ENCODE assay signal across 10 mouse cellular contexts in the genomic region with DNA sequence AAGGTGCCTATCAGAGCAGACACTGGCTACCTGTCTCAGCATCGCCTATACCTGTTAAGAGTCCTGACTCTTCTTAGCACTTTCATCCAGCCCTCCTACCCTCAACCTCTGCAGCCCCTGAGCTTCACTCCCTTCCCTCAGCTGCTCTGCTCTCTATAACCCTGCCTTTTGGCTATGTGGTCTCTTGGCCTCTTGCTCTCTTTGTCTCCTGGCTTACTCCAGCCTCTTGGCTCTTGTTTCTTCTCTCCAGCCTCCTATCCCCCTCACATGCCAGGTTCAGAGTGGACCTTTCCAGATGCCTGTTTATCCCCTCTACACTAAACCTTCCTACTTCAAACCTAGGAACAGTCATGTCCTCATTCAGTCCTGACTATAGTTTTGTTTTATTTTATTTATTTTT. TPM values are rescaled to one million over a fixed set of nuclear protein-coding genes. Genes with fewer than 3 reads are reported as not detected.
DNase-seq lines count a peak whose midpoint lies in the region; ATAC-seq and TF ChIP-seq lines count a peak whose summit lies in the region.
"Had no signal": no experiment of that assay in that cellular context is flagged by ENCODE, and none has a peak within 500 bp of the region (broad histone marks: within the 10 kb centered on the region; RNA-seq: fewer than 3 reads in every experiment).

No protein-coding gene starts in this region.

- no peak for TF ChIP-seq EP300 in heart, adult 2 months (IDR thresholded peaks at IDR 0.05; ENCODE audit: insufficient read depth, low read depth, low read length)
- TF ChIP-seq EP300 in stomach, postnatal 0 days (optimal IDR thresholded peaks at IDR 0.05), result no peak

- H3K9ac ChIP-seq in heart, embryonic 11.5 days (ENCODE audit: low read depth, low read length), result no peak overlapping the region
- H3K9ac ChIP-seq in heart, adult 2 months (ENCODE audit: low read depth, low read length), result no peak overlapping the region
- no peak overlapping the region; the same call in 1 of the 2 replicates for H3K9ac ChIP-seq in midbrain, embryonic 13.5 days (replicated peaks)
- no peak overlapping the region; the same call in 1 of the 2 replicates for H3K9ac ChIP-seq in midbrain, embryonic 11.5 days (ENCODE audit: low read length)
- H3K9ac ChIP-seq in limb, embryonic 11.5 days (ENCODE audit: low read length), result no peak overlapping the region
- H3K9ac ChIP-seq in stomach, postnatal 0 days (ENCODE audit: low read length), result no peak overlapping the region

- H3K36me3 ChIP-seq in heart, embryonic 11.5 days (ENCODE audit: control insufficient read depth, insufficient read depth, low read length), result no peaks in the 10 kb centered on the region
- H3K36me3 ChIP-seq in heart, adult 2 months (ENCODE audit: control insufficient read depth, insufficient read depth, low read length), result peaks cover 22% of the 10 kb centered on the region
- H3K36me3 ChIP-seq in midbrain, embryonic 13.5 days, result no peaks in the 10 kb centered on the region
- H3K36me3 ChIP-seq in midbrain, embryonic 11.5 days (ENCODE audit: control insufficient read depth, insufficient read depth, low read length), result no peaks in the 10 kb centered on the region
- H3K36me3 ChIP-seq in limb, embryonic 11.5 days (ENCODE audit: control insufficient read depth, insufficient read depth, low read length), result no peaks in the 10 kb centered on the region; the same call in 1 of the 2 replicates
- H3K36me3 ChIP-seq in stomach, postnatal 0 days (ENCODE audit: control insufficient read depth, insufficient read depth, low read length), result no peaks in the 10 kb centered on the region

- peaks cover 11% of the 10 kb centered on the region for H3K79me2 ChIP-seq in heart, adult 2 months (replicated peaks; ENCODE audit: control insufficient read depth, insufficient read depth, low read length)

- no peak overlapping the region for H3K4me3 ChIP-seq in heart, embryonic 11.5 days (ENCODE audit: low read depth, low read length)
- no peak overlapping the region for H3K4me3 ChIP-seq in heart, adult 2 months
- H3K4me3 ChIP-seq in midbrain, embryonic 13.5 days (replicated peaks), result peak overlapping the region; percentile 11; the same call in 1 of the 2 replicates
- no peak overlapping the region for H3K4me3 ChIP-seq in midbrain, embryonic 11.5 days (ENCODE audit: low read depth, low read length)
- no peak overlapping the region for H3K4me3 ChIP-seq in limb, embryonic 11.5 days (ENCODE audit: low read depth, low read length)
- H3K4me3 ChIP-seq in stomach, postnatal 0 days (ENCODE audit: low read depth, low read length), result peak overlapping the region; percentile 10; the same call in 1 of the 2 replicates

- peaks cover 6% of the 10 kb centered on the region for H3K4me1 ChIP-seq in heart, embryonic 11.5 days (ENCODE audit: control insufficient read depth, insufficient read depth, low read length)
- H3K4me1 ChIP-seq in heart, adult 2 months (ENCODE audit: control insufficient read depth, insufficient read depth, low read length), result peaks cover 14% of the 10 kb centered on the region
- peaks cover 42% of the 10 kb centered on the region for H3K4me1 ChIP-seq in midbrain, embryonic 13.5 days (replicated peaks)
- peaks cover 12% of the 10 kb centered on the region for H3K4me1 ChIP-seq in midbrain, embryonic 11.5 days (ENCODE audit: control insufficient read depth, insufficient read depth, low read length)
- 0 out of 2 replicates have a peak, but pooled peaks cover 4% of the 10 kb centered on the region for H3K4me1 ChIP-seq in limb, embryonic 11.5 days (ENCODE audit: control insufficient read depth, insufficient read depth, low read length)
- H3K4me1 ChIP-seq in stomach, postnatal 0 days (replicated peaks; ENCODE audit: control insufficient read depth, insufficient read depth), result peaks cover 5% of the 10 kb centered on the region; the same call in 1 of the 2 replicates

- H3K27me3 ChIP-seq in heart, embryonic 11.5 days (ENCODE audit: control insufficient read depth, insufficient read depth, low read length), result 0 out of 2 replicates have a peak, but pooled peaks cover 2% of the 10 kb centered on the region
- no peaks in the 10 kb centered on the region for H3K27me3 ChIP-seq in heart, adult 2 months (ENCODE audit: control insufficient read depth, insufficient read depth, low read length)
- H3K27me3 ChIP-seq in midbrain, embryonic 13.5 days, result peaks cover 8% of the 10 kb centered on the region; the same call in 1 of the 2 replicates
- H3K27me3 ChIP-seq in midbrain, embryonic 11.5 days (ENCODE audit: control insufficient read depth, insufficient read depth, low read length), result peaks cover 3% of the 10 kb centered on the region; the same call in 1 of the 2 replicates
- no peaks in the 10 kb centered on the region for H3K27me3 ChIP-seq in limb, embryonic 11.5 days (ENCODE audit: control insufficient read depth, insufficient read depth, low read length)
- H3K27me3 ChIP-seq in stomach, postnatal 0 days (ENCODE audit: control insufficient read depth, insufficient read depth, low read length), result no peaks in the 10 kb centered on the region

- intact Hi-C loops in heart, adult 2 months (cut with DNase I), result loop anchor here (5.0 kb wide), 1 partner anchor 127 kb away; no protein-coding TSS in a partner anchor

- peak overlapping the region; percentile 47 for H3K4me2 ChIP-seq in heart, embryonic 11.5 days
- peak overlapping the region; percentile 25; the same call in 1 of the 2 replicates for H3K4me2 ChIP-seq in midbrain, embryonic 13.5 days (replicated peaks)
- H3K4me2 ChIP-seq in midbrain, embryonic 11.5 days, result no peak overlapping the region
- 0 out of 2 replicates have a peak overlapping the region, but pooled peaks have one; percentile 8 for H3K4me2 ChIP-seq in limb, embryonic 11.5 days (ENCODE audit: low read depth, severe bottlenecking)
- peak overlapping the region; percentile 32; the same call in 1 of the 2 replicates for H3K4me2 ChIP-seq in stomach, postnatal 0 days (replicated peaks; ENCODE audit: low read depth)

- WGBS in heart, embryonic 11.5 days (ENCODE audit: insufficient replicate concordance), result 90% methylated on average over 1 of the region's 1 CpGs
- WGBS in heart, adult 2 months, result 79% methylated on average over 1 of the region's 1 CpGs
- 90% methylated on average over 1 of the region's 1 CpGs for WGBS in midbrain, embryonic 13.5 days
- WGBS in midbrain, embryonic 11.5 days, result 80% methylated on average over 1 of the region's 1 CpGs
- 90% methylated on average over 1 of the region's 1 CpGs for WGBS in limb, embryonic 11.5 days
- WGBS in stomach, postnatal 0 days, result 81% methylated on average over 1 of the region's 1 CpGs

- TF ChIP-seq CTCF in heart, adult 2 months (IDR thresholded peaks at IDR 0.05), result no peak
- no peak for TF ChIP-seq CTCF in stomach, postnatal 0 days (IDR thresholded peaks at IDR 0.05; ENCODE audit: low read depth)

- ATAC-seq in heart, embryonic 11.5 days (replicated peaks; ENCODE audit: insufficient number of reproducible peaks, low FRiP score, low TSS enrichment), result no peak
- no peak for ATAC-seq in midbrain, embryonic 13.5 days
- ATAC-seq in midbrain, embryonic 11.5 days (ENCODE audit: low FRiP score), result no peak
- no peak for ATAC-seq in limb, embryonic 11.5 days (ENCODE audit: insufficient number of reproducible peaks, low FRiP score, low TSS enrichment, low read depth)
- ATAC-seq in stomach, postnatal 0 days (ENCODE audit: low FRiP score, low TSS enrichment), result no peak

- TF ChIP-seq POLR2A in heart, adult 2 months (IDR thresholded peaks at IDR 0.05; ENCODE audit: insufficient read depth, low read depth, low read length), result no peak

- DNase-seq in heart, adult 2 months, result no peak
- no peak for DNase-seq in midbrain, embryonic 11.5 days (ENCODE audit: low spot score, missing footprints)
- no peak for DNase-seq in limb, embryonic 11.5 days (ENCODE audit: low spot score)
- DNase-seq in stomach, postnatal 0 days (ENCODE audit: low spot score), result no peak
- no peak for DNase-seq in c-Kit-positive CD71-positive TER-119-positive erythroid progenitor cells, embryonic 14.5 days (ENCODE audit: low spot score)
- DNase-seq: layer of hippocampus, postnatal 36 days; thymus, adult 18-20 months had no signal

- H3K9me3 ChIP-seq in heart, embryonic 11.5 days (replicated peaks; ENCODE audit: control insufficient read depth, low read length), result no peaks in the 10 kb centered on the region
- no peaks in the 10 kb centered on the region for H3K9me3 ChIP-seq in midbrain, embryonic 13.5 days
- H3K9me3 ChIP-seq in midbrain, embryonic 11.5 days (ENCODE audit: control insufficient read depth, low read length), result no peaks in the 10 kb centered on the region
- no peaks in the 10 kb centered on the region for H3K9me3 ChIP-seq in limb, embryonic 11.5 days (ENCODE audit: control insufficient read depth, low read length)
- H3K9me3 ChIP-seq in stomach, postnatal 0 days (ENCODE audit: control insufficient read depth, low read length), result no peaks in the 10 kb centered on the region

- no peak overlapping the region for H3K27ac ChIP-seq in heart, embryonic 11.5 days (ENCODE audit: low read depth, low read length)
- no peak overlapping the region; the same call in 1 of the 2 replicates for H3K27ac ChIP-seq in heart, adult 2 months
- no peak overlapping the region for H3K27ac ChIP-seq in midbrain, embryonic 13.5 days
- no peak overlapping the region for H3K27ac ChIP-seq in midbrain, embryonic 11.5 days (ENCODE audit: low read depth, low read length)
- H3K27ac ChIP-seq in limb, embryonic 11.5 days (replicated peaks; ENCODE audit: low read depth, low read length), result no peak overlapping the region
- H3K27ac ChIP-seq in stomach, postnatal 0 days (replicated peaks), result no peak overlapping the region

RNA-seq across cellular contexts. Expression of gene 1810049J17Rik, which starts 2.6 kb away (rescaled TPM):
- polyA plus RNA-seq in heart, embryonic 11.5 days (2014; fragmentation: Nextera tagmentation; extraction: Ambion mirVana), result not detected in 2 replicates
- not detected for total RNA-seq in heart, adult 2 months (2021)
- polyA plus RNA-seq in heart, adult 2 months (2012; rRNA removed), result not detected in 2 replicates
- 0.67 TPM in 1 of 2 replicates, not detected in the other for polyA plus RNA-seq in midbrain, embryonic 13.5 days (2015; fragmentation: Nextera tagmentation; extraction: Ambion mirVana)
- 0.94 and 2.5 TPM in 2 replicates for polyA plus RNA-seq in midbrain, embryonic 11.5 days (2014; fragmentation: Nextera tagmentation; extraction: Ambion mirVana)
- 0.99 and 1.3 TPM in 2 replicates for polyA plus RNA-seq in limb, embryonic 11.5 days (2014; fragmentation: Nextera tagmentation; extraction: Ambion mirVana)
- polyA plus RNA-seq in stomach, postnatal 0 days (2015; fragmentation: Nextera tagmentation; extraction: Ambion mirVana), result 2.0 and 3.9 TPM in 2 replicates
- polyA plus RNA-seq: small intestine, adult 2 months had no signal

RNA-seq across cellular contexts. Expression of gene Golph3, which starts 3.1 kb away (rescaled TPM):
- 85.8 and 93.7 TPM in 2 replicates for polyA plus RNA-seq in heart, embryonic 11.5 days (2014; fragmentation: Nextera tagmentation; extraction: Ambion mirVana)
- 10 to 100 TPM; 84.4 to 88.3 TPM for total RNA-seq in heart, adult 2 months (2021)
- 48.5 and 89.4 TPM in 2 replicates for polyA plus RNA-seq in heart, adult 2 months (2012; rRNA removed)
- 68.6 and 70.8 TPM in 2 replicates for polyA plus RNA-seq in midbrain, embryonic 13.5 days (2015; fragmentation: Nextera tagmentation; extraction: Ambion mirVana)
- 114 and 118 TPM in 2 replicates for polyA plus RNA-seq in midbrain, embryonic 11.5 days (2014; fragmentation: Nextera tagmentation; extraction: Ambion mirVana)
- 107 and 111 TPM in 2 replicates for polyA plus RNA-seq in limb, embryonic 11.5 days (2014; fragmentation: Nextera tagmentation; extraction: Ambion mirVana)
- 70.7 and 73.9 TPM in 2 replicates for polyA plus RNA-seq in stomach, postnatal 0 days (2015; fragmentation: Nextera tagmentation; extraction: Ambion mirVana)

Comparison
In these comparisons a context has a peak if more than half of its experiments do, and no peak if none do; other contexts are left out.
1. H3K4me3 ChIP-seq: peak in midbrain, embryonic 13.5 days (single experiment) and stomach, postnatal 0 days (single experiment); none in heart, embryonic 11.5 days (single experiment), heart, adult 2 months (single experiment), midbrain, embryonic 11.5 days (single experiment) and limb, embryonic 11.5 days (single experiment).